Mouse (Mus musculus): Measurements from ENCODE around the gene Srrm4.

DNA sequence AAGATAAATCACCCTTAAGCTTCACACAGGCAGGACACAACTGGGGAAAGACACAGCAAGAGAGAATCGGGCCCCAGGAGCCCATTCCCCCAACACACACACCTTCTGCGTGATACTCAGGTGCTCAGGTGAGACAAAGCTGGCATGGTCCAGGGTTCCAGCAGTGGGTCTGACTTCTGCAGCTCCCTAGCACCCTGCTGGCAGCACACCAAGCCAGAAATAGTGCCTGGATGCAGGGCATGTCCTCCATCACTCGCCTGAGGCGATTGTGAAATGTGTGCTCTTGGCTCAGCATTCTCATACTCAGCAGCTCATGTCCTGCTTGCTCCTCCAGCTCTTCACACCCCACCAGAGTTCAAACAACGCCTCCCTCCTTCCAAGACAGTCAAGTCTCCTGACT is 14.5 kb downstream of the Srrm4 start:
- TF ChIP-seq CTCF (IDR thresholded peaks at IDR 0.05; ENCODE audit: low read depth, low read length) (no peak), POLR2A (IDR thresholded peaks at IDR 0.05; ENCODE audit: extremely low read depth, insufficient read depth, low read length) (no peak)

Measured in liver, adult 2 months (tissue).